Mouse (Mus musculus): ENCODE measurements around the gene Hdac7. TPM values are rescaled to one million over a fixed set of nuclear protein-coding genes. Genes with fewer than 3 reads are reported as not detected.

Gene Hdac7
- total and polyA plus RNA-seq, 3 experiments, result 19.8 to 55.2 (median 21.7) TPM

DNA sequence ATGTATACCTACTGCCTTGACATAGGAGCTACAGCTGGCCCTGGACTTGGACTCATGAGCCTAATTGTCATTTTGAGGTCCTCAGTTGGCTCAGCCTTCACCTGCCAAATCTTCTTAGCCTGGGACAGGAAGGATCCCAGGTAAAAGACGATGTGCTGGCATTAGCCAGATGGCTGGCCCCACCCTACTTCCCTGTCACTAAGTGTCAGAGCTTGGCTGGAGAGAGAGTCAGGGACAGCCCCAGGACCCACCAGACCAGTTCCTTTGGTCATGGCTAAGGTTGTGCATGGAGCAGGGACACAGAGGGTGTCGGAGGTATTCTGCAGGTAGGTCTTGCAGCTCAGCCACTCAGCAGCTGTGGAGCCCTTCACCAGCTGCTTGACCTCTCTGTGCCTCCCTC lies 79.8 kb downstream of the Hdac7 start:
- H3K27ac ChIP-seq (ENCODE audit: insufficient read depth, low read depth), result no peak overlapping the region
- in situ Hi-C loops (cut with MboI; ENCODE audit: low pct_ligation_motif_present, low pct_unique_long_range_greater_than_20kb, low sequenced_read_pairs) (no loop called here), dilution Hi-C loops (cut with MboI; ENCODE audit: extremely low pct_ligation_motif_present, extremely low pct_unique_long_range_greater_than_20kb, low sequenced_read_pairs) (no loop called here)
- TF ChIP-seq MAFK (IDR thresholded peaks at IDR 0.05; ENCODE audit: insufficient replicate concordance, low read length) (no peak), POLR2AphosphoS2 (IDR thresholded peaks at IDR 0.05; ENCODE audit: low read depth, low read length) (no peak), USF2 (conservative IDR thresholded peaks at IDR 0.05; ENCODE audit: low read depth, low read length) (no peak), BHLHE40 (IDR thresholded peaks at IDR 0.05; ENCODE audit: low read depth, low read length) (no peak), MAX (IDR thresholded peaks at IDR 0.05; ENCODE audit: low read length) (no peak), ELF1 (IDR thresholded peaks at IDR 0.05; ENCODE audit: low read depth, low read length) (no peak), USF1 (IDR thresholded peaks at IDR 0.05; ENCODE audit: low read depth, low read length) (no peak), MAZ (IDR thresholded peaks at IDR 0.05; ENCODE audit: low read depth, low read length) (no peak), ZKSCAN1 (IDR thresholded peaks at IDR 0.05; ENCODE audit: borderline replicate concordance, low read depth, low read length) (no peak), POLR2A (IDR thresholded peaks at IDR 0.05; ENCODE audit: low read depth, low read length) (no peak), JUND (conservative IDR thresholded peaks at IDR 0.05; ENCODE audit: low read depth, low read length) (no peak), NRF1 (IDR thresholded peaks at IDR 0.05; ENCODE audit: low read depth, low read length) (no peak), KAT2A (IDR thresholded peaks at IDR 0.05; ENCODE audit: insufficient replicate concordance, low read length) (no peak), CHD2 (IDR thresholded peaks at IDR 0.05; ENCODE audit: low read length) (no peak), MXI1 (IDR thresholded peaks at IDR 0.05; ENCODE audit: low read depth, low read length) (no peak)
- H3K4me2 ChIP-seq (ENCODE audit: insufficient read depth, low read depth, poor library complexity, severe bottlenecking), result no peak overlapping the region
- peaks cover 0 to 9% of the 10 kb centered on the region in 2 experiments for H3K36me3 ChIP-seq (replicated peaks in 1 of 2; ENCODE audit: control insufficient read depth in 1 of 2, insufficient read depth in 1 of 2, low read length in 1 of 2)
- no peak for DNase-seq (ENCODE audit: extremely low read depth)
- peaks cover 30 to 73% of the 10 kb centered on the region in 2 experiments for H3K4me1 ChIP-seq (ENCODE audit: control insufficient read depth in 1 of 2, insufficient read depth in 2 of 2)
- H3K4me3 ChIP-seq (replicated peaks in 1 of 3; ENCODE audit: low read depth in 2 of 3, low read length in 2 of 3, poor library complexity in 1 of 3), result no peak overlapping the region
- H3K9me3 ChIP-seq (replicated peaks; ENCODE audit: low read length), result no peaks in the 10 kb centered on the region
- H3K9ac ChIP-seq (ENCODE audit: insufficient read depth, low read depth), result no peak overlapping the region
- H3K79me2 ChIP-seq (replicated peaks; ENCODE audit: control insufficient read depth, extremely low read depth, insufficient read depth, poor library complexity, severe bottlenecking), result no peaks in the 10 kb centered on the region
- peaks cover 6% of the 10 kb centered on the region for H3K27me3 ChIP-seq (replicated peaks)

DNA sequence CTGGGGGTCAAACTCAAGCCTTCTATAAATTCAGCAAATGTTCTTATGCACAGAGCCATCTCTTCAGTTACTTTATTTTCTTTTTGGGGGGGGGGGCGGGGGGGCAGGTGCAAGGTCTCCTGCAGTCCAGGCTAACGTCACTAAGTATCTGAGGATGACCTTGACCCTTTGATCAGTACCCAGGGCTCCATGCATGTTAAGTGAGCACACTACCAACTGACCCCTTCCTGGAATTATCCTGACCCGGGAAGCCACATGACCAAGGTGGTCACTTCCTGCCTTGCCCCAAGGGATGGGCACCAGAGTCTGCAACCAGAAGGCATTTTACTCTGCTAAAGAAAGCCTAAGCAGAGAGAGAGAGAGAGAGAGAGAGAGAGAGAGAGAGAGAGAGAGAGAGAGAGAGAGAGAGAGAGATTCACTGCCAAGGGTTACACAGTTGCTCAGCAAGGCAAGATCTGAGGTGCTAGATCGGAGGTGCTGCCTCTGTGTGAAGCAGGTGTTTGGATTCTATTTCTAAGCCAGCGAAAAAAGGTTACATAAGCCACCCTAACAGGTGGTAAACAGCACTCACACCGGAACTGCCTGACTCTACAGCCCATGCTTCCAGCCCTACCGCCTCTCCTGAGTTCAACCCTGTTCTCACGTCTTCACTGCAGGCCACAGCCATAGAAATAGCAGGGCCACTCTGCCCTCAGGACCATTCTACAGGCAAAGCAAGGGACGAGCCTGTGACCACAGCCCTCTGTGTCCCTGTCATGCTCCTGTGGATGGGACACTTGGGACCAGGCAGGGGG lies 80.8 kb downstream of the Hdac7 start:
- Histone ChIP-seq H3K9ac (ENCODE audit: insufficient read depth, low read depth) (no peak overlapping the region), H3K4me2 (ENCODE audit: insufficient read depth, low read depth, poor library complexity, severe bottlenecking) (no peak overlapping the region), H3K4me3 (replicated peaks in 1 of 3; ENCODE audit: low read depth in 2 of 3, low read length in 2 of 3, poor library complexity in 1 of 3) (no peak overlapping the region), H3K79me2 (replicated peaks; ENCODE audit: control insufficient read depth, extremely low read depth, insufficient read depth, poor library complexity, severe bottlenecking) (no peaks in the 10 kb centered on the region), H3K27ac (ENCODE audit: insufficient read depth, low read depth) (no peak overlapping the region), H3K9me3 (replicated peaks; ENCODE audit: low read length) (no peaks in the 10 kb centered on the region), H3K4me1 (ENCODE audit: control insufficient read depth in 1 of 2, insufficient read depth in 2 of 2) (peaks cover 27 to 67% of the 10 kb centered on the region in 2 experiments), H3K27me3 (replicated peaks) (peaks cover 3% of the 10 kb centered on the region), H3K36me3 (replicated peaks in 1 of 2; ENCODE audit: control insufficient read depth in 1 of 2, insufficient read depth in 1 of 2, low read length in 1 of 2) (peaks cover 7 to 15% of the 10 kb centered on the region in 2 experiments)
- in situ Hi-C loops (cut with MboI; ENCODE audit: low pct_ligation_motif_present, low pct_unique_long_range_greater_than_20kb, low sequenced_read_pairs) (no loop called here), dilution Hi-C loops (cut with MboI; ENCODE audit: extremely low pct_ligation_motif_present, extremely low pct_unique_long_range_greater_than_20kb, low sequenced_read_pairs) (no loop called here)
- no peak for DNase-seq (ENCODE audit: extremely low read depth)
- TF ChIP-seq MEF2A (IDR thresholded peaks at IDR 0.05; ENCODE audit: borderline replicate concordance, low read depth, low read length), result no peak
- TF ChIP-seq JUND (conservative IDR thresholded peaks at IDR 0.05; ENCODE audit: low read depth, low read length), result no peak
- no peak for TF ChIP-seq PAX5 (IDR thresholded peaks at IDR 0.05; ENCODE audit: low read length)
- no peak for TF ChIP-seq MYC (IDR thresholded peaks at IDR 0.05; ENCODE audit: low read depth, low read length)
- TF ChIP-seq TCF12 (IDR thresholded peaks at IDR 0.05; ENCODE audit: low read depth, low read length), result no peak
- no peak for TF ChIP-seq NRF1 (IDR thresholded peaks at IDR 0.05; ENCODE audit: low read depth, low read length)
- no peak for TF ChIP-seq HCFC1 (IDR thresholded peaks at IDR 0.05; ENCODE audit: low read depth, low read length)
- no peak for TF ChIP-seq ZNF384 (IDR thresholded peaks at IDR 0.05; ENCODE audit: low read depth, low read length)
- TF ChIP-seq E2F4 (IDR thresholded peaks at IDR 0.05; ENCODE audit: insufficient replicate concordance, low read depth, low read length), result no peak
- no peak for TF ChIP-seq POLR2A (IDR thresholded peaks at IDR 0.05; ENCODE audit: low read depth, low read length)

Data from CH12.LX (cell line).